ENCODE assay signal across 19 mouse cellular contexts in the genomic region with DNA sequence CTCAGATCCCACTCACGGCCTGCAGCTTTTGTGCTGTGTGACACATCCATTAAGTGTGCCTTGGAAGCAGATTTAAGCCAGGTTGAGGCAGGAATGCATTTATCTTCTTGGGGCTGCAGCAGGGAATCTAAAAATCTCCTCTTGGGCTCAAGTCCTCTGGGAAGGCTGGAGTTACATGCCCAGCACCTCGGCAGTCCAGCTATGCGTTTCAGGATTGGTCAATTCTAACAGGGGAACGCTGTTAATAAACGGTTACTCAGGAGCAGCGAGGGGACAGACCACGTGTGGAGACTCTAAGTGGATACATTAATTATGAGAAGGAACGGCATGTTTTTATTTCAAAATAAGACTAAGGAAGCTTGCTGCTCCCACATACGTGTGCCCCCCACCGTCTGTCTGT. TPM values are rescaled to one million over a fixed set of nuclear protein-coding genes. Genes with fewer than 3 reads are reported as not detected.
A peak's percentile ranks its signal among the peaks of the same experiment; 100 is the strongest.
DNase-seq lines count a peak whose midpoint lies in the region; ATAC-seq lines count a peak whose summit lies in the region.
"Had no signal": no experiment of that assay in that cellular context is flagged by ENCODE, and none has a peak within 500 bp of the region (broad histone marks: within the 10 kb centered on the region; RNA-seq: fewer than 3 reads in every experiment).

No protein-coding gene starts in this region.

- no peak overlapping the region for H3K4me3 ChIP-seq in kidney, embryonic 14.5 days (ENCODE audit: low read length)
- H3K4me3 ChIP-seq in lung, embryonic 16.5 days (ENCODE audit: low read length): no peak overlapping the region
- no peak overlapping the region for H3K4me3 ChIP-seq in limb, embryonic 10.5 days
- H3K4me3 ChIP-seq in stomach, embryonic 14.5 days (ENCODE audit: low read depth, low read length): no peak overlapping the region
- H3K4me3 ChIP-seq: forebrain, embryonic 12.5 days; heart, embryonic 12.5 days had no signal

- H3K36me3 ChIP-seq in kidney, embryonic 14.5 days (ENCODE audit: control insufficient read depth, insufficient read depth, low read length): no peaks in the 10 kb centered on the region
- H3K36me3 ChIP-seq in lung, embryonic 16.5 days (ENCODE audit: control insufficient read depth, insufficient read depth, low read length): no peaks in the 10 kb centered on the region
- H3K36me3 ChIP-seq in limb, embryonic 10.5 days: no peaks in the 10 kb centered on the region
- no peaks in the 10 kb centered on the region for H3K36me3 ChIP-seq in stomach, embryonic 14.5 days (ENCODE audit: control insufficient read depth, insufficient read depth, low read length)
- H3K36me3 ChIP-seq: forebrain, embryonic 12.5 days; heart, embryonic 12.5 days had no signal

- H3K4me1 ChIP-seq in kidney, embryonic 14.5 days (ENCODE audit: control insufficient read depth, insufficient read depth, low read length): peaks cover 26% of the 10 kb centered on the region
- H3K4me1 ChIP-seq in lung, embryonic 16.5 days (replicated peaks; ENCODE audit: control insufficient read depth, insufficient read depth, low read length): peaks cover 18% of the 10 kb centered on the region
- peaks cover 20% of the 10 kb centered on the region for H3K4me1 ChIP-seq in limb, embryonic 10.5 days
- peaks cover 28% of the 10 kb centered on the region for H3K4me1 ChIP-seq in stomach, embryonic 14.5 days (ENCODE audit: control insufficient read depth, insufficient read depth, low read length)

- H3K27me3 ChIP-seq in kidney, embryonic 14.5 days (ENCODE audit: control insufficient read depth, insufficient read depth, low read length): no peaks in the 10 kb centered on the region
- no peaks in the 10 kb centered on the region for H3K27me3 ChIP-seq in lung, embryonic 16.5 days (ENCODE audit: control insufficient read depth, insufficient read depth, low read depth, low read length)
- no peaks in the 10 kb centered on the region for H3K27me3 ChIP-seq in limb, embryonic 10.5 days (ENCODE audit: low read depth, poor library complexity, severe bottlenecking)
- no peaks in the 10 kb centered on the region for H3K27me3 ChIP-seq in stomach, embryonic 14.5 days (ENCODE audit: control insufficient read depth, insufficient read depth, low read length)
- H3K27me3 ChIP-seq: forebrain, embryonic 12.5 days had no signal

- H3K4me2 ChIP-seq in kidney, embryonic 14.5 days (replicated peaks; ENCODE audit: low read depth, low read length): no peak overlapping the region
- H3K4me2 ChIP-seq in lung, embryonic 16.5 days (ENCODE audit: low read depth, low read length): no peak overlapping the region
- H3K4me2 ChIP-seq in stomach, embryonic 14.5 days (replicated peaks; ENCODE audit: low read depth, low read length): no peak overlapping the region
- H3K4me2 ChIP-seq: forebrain, embryonic 12.5 days; heart, embryonic 12.5 days had no signal

- peak overlapping the region; percentile 59; the same call in 1 of the 2 replicates for H3K27ac ChIP-seq in kidney, embryonic 14.5 days (ENCODE audit: low read depth, low read length)
- H3K27ac ChIP-seq in lung, embryonic 16.5 days (ENCODE audit: low read length): 0 out of 2 replicates have a peak overlapping the region, but pooled peaks have one; percentile 3
- peak overlapping the region; percentile 39; the same call in 1 of the 2 replicates for H3K27ac ChIP-seq in limb, embryonic 10.5 days
- H3K27ac ChIP-seq in stomach, embryonic 14.5 days (ENCODE audit: low read length): peak overlapping the region; percentile 48; the same call in 1 of the 2 replicates
- H3K27ac ChIP-seq: forebrain, embryonic 12.5 days had no signal

- 0 out of 2 replicates have a peak, but pooled peaks cover 2% of the 10 kb centered on the region for H3K9me3 ChIP-seq in kidney, embryonic 14.5 days (ENCODE audit: control insufficient read depth, low read length)
- no peaks in the 10 kb centered on the region for H3K9me3 ChIP-seq in lung, embryonic 16.5 days (ENCODE audit: control insufficient read depth, low read length)
- H3K9me3 ChIP-seq in limb, embryonic 10.5 days (replicated peaks): 0 out of 2 replicates have a peak, but pooled peaks cover 2% of the 10 kb centered on the region
- H3K9me3 ChIP-seq in stomach, embryonic 14.5 days (ENCODE audit: control insufficient read depth, low read depth, low read length): no peaks in the 10 kb centered on the region
- H3K9me3 ChIP-seq: forebrain, embryonic 12.5 days; heart, embryonic 12.5 days had no signal

- no peak overlapping the region for H3K9ac ChIP-seq in kidney, embryonic 14.5 days (ENCODE audit: low read depth, low read length)
- H3K9ac ChIP-seq in lung, embryonic 16.5 days (ENCODE audit: low read length): no peak overlapping the region
- H3K9ac ChIP-seq in stomach, embryonic 14.5 days (replicated peaks; ENCODE audit: low read depth, low read length): no peak overlapping the region
- H3K9ac ChIP-seq: forebrain, embryonic 12.5 days; heart, embryonic 12.5 days; liver, postnatal 0 days had no signal

- ATAC-seq in kidney, embryonic 14.5 days (ENCODE audit: low FRiP score, low TSS enrichment): no peak
- ATAC-seq in lung, embryonic 16.5 days (ENCODE audit: low read depth): no peak
- peak; percentile 53; the same call in 1 of the 2 replicates for ATAC-seq in stomach, embryonic 14.5 days (ENCODE audit: insufficient number of reproducible peaks, insufficient read depth, low FRiP score, low read depth)
- ATAC-seq: liver, postnatal 0 days; midbrain, embryonic 16.5 days had no signal

- no peak for DNase-seq in kidney, postnatal 36 days
- no peak for DNase-seq in lung, postnatal 25 days (ENCODE audit: low spot score)
- DNase-seq in limb, embryonic 10.5 days (ENCODE audit: low spot score): no peak
- DNase-seq in heart, adult 9 months (ENCODE audit: low spot score in 2 of 2): no peak
- no peak for DNase-seq in right cerebral cortex, postnatal 14 days
- DNase-seq: cerebellum, adult 9-10 months; gastrocnemius, postnatal 36 days; heart, postnatal 36 days; kidney, postnatal 4 days; layer of hippocampus, postnatal 36 days; left cerebral cortex, postnatal 4 days; liver, postnatal 0 days; thymus, adult 18-20 months had no signal

- WGBS in kidney, embryonic 14.5 days: 34% methylated on average over 10 of the region's 10 CpGs
- 23% methylated on average over 10 of the region's 10 CpGs for WGBS in lung, embryonic 16.5 days
- WGBS in limb, embryonic 10.5 days: 70% methylated on average over 10 of the region's 10 CpGs
- WGBS in stomach, embryonic 14.5 days: 17% methylated on average over 10 of the region's 10 CpGs

RNA-seq across cellular contexts. Expression of a gene that starts 14.7 kb away (rescaled TPM):
- 17.6 and 21.2 TPM in 2 replicates for polyA plus RNA-seq in kidney, embryonic 14.5 days (2014; fragmentation: Nextera tagmentation; extraction: Ambion mirVana)
- 18.0 and 19.5 TPM in 2 replicates for polyA plus RNA-seq in lung, embryonic 16.5 days (2015; fragmentation: Nextera tagmentation; extraction: Ambion mirVana)
- polyA plus RNA-seq in limb, embryonic 10.5 days (2016; fragmentation: Nextera tagmentation; extraction: Ambion mirVana): 27.1 and 27.7 TPM in 2 replicates
- polyA plus RNA-seq in stomach, embryonic 14.5 days (2014; fragmentation: Nextera tagmentation; extraction: Ambion mirVana): 16.5 and 17.3 TPM in 2 replicates

Comparison
In these comparisons a context has a peak if more than half of its experiments do, and no peak if none do; other contexts are left out.
1. H3K27ac ChIP-seq: peak in every context shown above with its lines; median percentile 59 in kidney, embryonic 14.5 days; 48 in stomach, embryonic 14.5 days; 39 in limb, embryonic 10.5 days; 3 in lung, embryonic 16.5 days.